Mouse (Mus musculus) bone marrow macrophage, adult 2 months (primary cell): ENCODE measurements around the gene Hcfc1r1.

Source experiments
- CTCF ChIP-seq: IDR thresholded peaks from 2 replicates; pipeline ENCODE4 v1.5.1; 2012; ENCODE audit warnings: low read depth, mild to moderate bottlenecking, low read length, moderate library complexity
- POLR2A ChIP-seq: IDR thresholded peaks from 2 replicates; pipeline ENCODE4 v1.6.1; 2012; ENCODE audit warnings: mild to moderate bottlenecking, low read depth, low read length, borderline replicate concordance

GRCm38 (mm10) chr17:23630195-23631020, 43.0 kb upstream of the Hcfc1r1 start:
- TF ChIP-seq CTCF (peak; percentile 55), POLR2A (no peak)
